Mouse (Mus musculus) skeletal muscle tissue, adult 2 months (tissue): ENCODE results near the gene Mitd1.

Source experiments
- DNase-seq: peaks from one replicate; pipeline ENCODE4 v3.0.0-alpha.2; 2012; ENCODE audit warnings: low read depth, low spot score

Mitd1 gene

GRCm38 (mm10) chr1:37867684-37868322 lies 22.4 kb downstream of the Mitd1 start:
- no peak for DNase-seq

- DNase-seq: no peak
Observed at GRCm38 (mm10) chr1:37867056-37867455, 23.2 kb downstream of the Mitd1 start.

DNA sequence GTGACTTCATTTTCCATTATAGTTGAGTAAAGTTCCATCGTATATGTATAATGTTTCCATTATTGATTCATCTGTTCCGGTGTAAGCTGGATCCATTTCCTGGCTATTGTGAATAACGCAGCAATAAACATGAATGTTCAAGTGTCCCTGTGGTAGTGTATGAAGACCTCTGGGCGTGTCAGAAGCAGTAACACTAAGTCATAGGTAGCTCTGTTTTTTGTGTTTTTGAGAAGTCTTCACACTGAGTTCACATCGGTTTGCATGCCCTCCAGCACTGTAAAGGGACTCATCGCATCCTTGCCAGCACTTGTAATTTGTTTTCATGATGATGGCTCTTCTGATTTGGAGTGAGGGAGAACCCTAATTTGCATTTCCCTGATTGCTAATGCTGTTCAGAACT lies 23.9 kb downstream of the Mitd1 start, which contains the start of gene Tsga10:
Tsga10 (minus strand) TSS at position 144 of the 400 bp plus-strand sequence.
- DNase-seq: no peak

DNA sequence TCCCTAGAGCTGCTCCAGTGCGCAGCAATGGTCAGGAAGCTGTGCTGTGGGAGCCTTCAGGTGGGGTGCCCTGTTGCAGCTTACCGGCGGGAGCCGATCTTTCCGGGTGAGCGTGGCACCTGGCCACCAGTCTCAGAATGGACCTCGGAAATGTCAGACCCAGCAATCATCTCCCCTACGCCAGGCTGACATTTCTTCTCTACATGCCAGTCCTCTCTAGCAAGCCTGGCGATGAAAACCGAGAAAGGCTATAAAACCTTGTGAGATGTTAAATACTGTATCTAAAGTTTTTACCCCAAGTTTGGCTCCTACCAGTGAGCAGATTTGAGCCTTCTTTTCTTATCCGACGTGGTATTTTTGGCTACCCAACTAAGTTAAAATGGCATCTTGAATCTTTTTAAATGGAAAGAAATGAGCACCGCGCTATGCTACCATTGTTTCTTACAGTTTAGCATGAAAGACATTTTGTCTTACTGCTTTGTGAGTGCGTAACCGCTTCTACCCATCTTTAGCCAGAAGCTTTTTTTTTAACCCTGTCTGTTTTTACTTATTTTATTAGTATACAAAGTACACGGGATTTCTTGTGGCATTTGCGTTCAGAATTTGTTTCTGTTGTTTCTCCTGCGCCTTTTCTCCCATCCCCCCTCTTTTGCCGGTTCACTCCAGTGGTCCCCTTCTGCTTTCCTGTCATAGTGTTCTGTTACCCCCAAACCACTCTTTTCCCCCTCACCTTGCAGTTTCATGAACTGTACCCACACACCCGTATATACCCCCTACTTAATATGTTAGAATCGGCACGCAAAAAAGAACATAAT lies 24.6 kb downstream of the Mitd1 start:
- DNase-seq: no peak

GRCm38 (mm10) chr1:37864511-37865400 lies 25.5 kb downstream of the Mitd1 start:
- peak; percentile 99 for DNase-seq

- DNase-seq: no peak
Observed at GRCm38 (mm10) chr1:37850696-37851095, 39.5 kb downstream of the Mitd1 start.

DNA sequence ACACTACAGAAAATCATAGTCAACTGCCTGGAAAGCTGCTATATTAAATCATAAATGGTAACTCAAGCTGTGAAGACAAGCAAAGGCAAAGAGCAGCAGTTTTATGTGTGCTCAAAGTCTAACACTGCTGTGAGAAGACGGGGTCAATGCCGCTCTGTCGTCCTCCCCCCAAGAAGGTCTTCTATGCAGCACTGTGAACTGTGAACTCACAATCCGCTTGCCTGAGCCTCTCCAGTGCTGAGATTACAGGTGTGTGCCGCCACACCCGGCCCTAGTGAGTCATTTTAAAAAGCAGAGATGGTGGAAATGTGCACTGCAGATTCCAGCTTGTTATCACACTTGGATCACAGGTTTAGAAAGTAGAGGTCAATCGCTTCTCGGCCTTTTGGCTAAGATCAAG lies 43.3 kb downstream of the Mitd1 start:
- DNase-seq: no peak

DNA sequence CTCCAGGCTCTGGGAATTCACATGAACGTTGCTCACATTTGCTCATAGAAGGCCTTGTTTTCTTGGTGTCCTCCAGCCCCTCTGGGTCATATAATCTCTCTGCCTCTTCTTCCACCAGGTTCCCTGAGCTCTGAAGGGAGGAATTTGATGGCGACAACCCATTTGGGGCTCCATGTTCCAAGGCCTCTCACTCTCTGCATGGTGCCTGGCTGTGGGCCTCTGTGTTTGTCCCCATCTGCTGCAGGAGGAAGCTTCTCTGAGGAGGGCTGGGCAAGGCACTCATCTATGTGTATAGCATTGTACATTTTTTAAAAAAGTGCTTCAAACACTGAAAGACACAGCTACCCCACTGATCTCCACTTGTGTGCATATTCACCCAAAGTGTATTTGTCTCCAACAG lies 58.5 kb downstream of the Mitd1 start:
- DNase-seq: no peak
